Mouse (Mus musculus): ENCODE data around the gene Ocrl. TPM values are rescaled to one million over a fixed set of nuclear protein-coding genes. Genes with fewer than 3 reads are reported as not detected.

Ocrl gene
- polyA plus RNA-seq, 1 experiment = not detected

- 80% methylated on average over 7 of the region's 7 CpGs for WGBS
- Histone ChIP-seq H3K27ac (ENCODE audit: insufficient read depth, low read depth, low read length) (no peak overlapping the region), H3K4me3 (ENCODE audit: insufficient read depth, low read depth, low read length) (no peak overlapping the region), H3K4me1 (ENCODE audit: control insufficient read depth, insufficient read depth, low read length) (peaks cover 2% of the 10 kb centered on the region; the same call in 1 of the 2 replicates)
- TF ChIP-seq POLR2A (IDR thresholded peaks at IDR 0.05; ENCODE audit: insufficient read depth, low read depth, low read length) = no peak
- TF ChIP-seq CTCF (IDR thresholded peaks at IDR 0.05; ENCODE audit: insufficient read depth, low read depth, low read length) = no peak
Observed at GRCm38 (mm10) chrX:47913543-47913938, 1.4 kb downstream of the Ocrl start.

GRCm38 (mm10) chrX:47916831-47917230 is 4.6 kb downstream of the Ocrl start:
- Histone ChIP-seq H3K27ac (ENCODE audit: insufficient read depth, low read depth, low read length) (no peak overlapping the region), H3K4me3 (ENCODE audit: insufficient read depth, low read depth, low read length) (no peak overlapping the region), H3K4me1 (ENCODE audit: control insufficient read depth, insufficient read depth, low read length) (peaks cover 2% of the 10 kb centered on the region; the same call in 1 of the 2 replicates)
- WGBS = 37% methylated on average over 1 of the region's 1 CpGs
- TF ChIP-seq POLR2A (IDR thresholded peaks at IDR 0.05; ENCODE audit: insufficient read depth, low read depth, low read length) = no peak
- TF ChIP-seq CTCF (IDR thresholded peaks at IDR 0.05; ENCODE audit: insufficient read depth, low read depth, low read length) = no peak

- TF ChIP-seq CTCF (IDR thresholded peaks at IDR 0.05; ENCODE audit: insufficient read depth, low read depth, low read length) (no peak), POLR2A (IDR thresholded peaks at IDR 0.05; ENCODE audit: insufficient read depth, low read depth, low read length) (no peak)
- Histone ChIP-seq H3K4me1 (ENCODE audit: control insufficient read depth, insufficient read depth, low read length) (peaks cover 2% of the 10 kb centered on the region; the same call in 1 of the 2 replicates), H3K4me3 (ENCODE audit: insufficient read depth, low read depth, low read length) (no peak overlapping the region), H3K27ac (ENCODE audit: insufficient read depth, low read depth, low read length) (no peak overlapping the region)
- WGBS = 93% methylated on average over 5 of the region's 5 CpGs
Observed at GRCm38 (mm10) chrX:47920541-47920940, 8.4 kb downstream of the Ocrl start.

- Histone ChIP-seq H3K4me1 (ENCODE audit: control insufficient read depth, insufficient read depth, low read length) (no peaks in the 10 kb centered on the region), H3K27ac (ENCODE audit: insufficient read depth, low read depth, low read length) (no peak overlapping the region), H3K4me3 (ENCODE audit: insufficient read depth, low read depth, low read length) (no peak overlapping the region)
- 54% methylated on average over 3 of the region's 3 CpGs for WGBS
- no peak for TF ChIP-seq CTCF (IDR thresholded peaks at IDR 0.05; ENCODE audit: insufficient read depth, low read depth, low read length)
- TF ChIP-seq POLR2A (IDR thresholded peaks at IDR 0.05; ENCODE audit: insufficient read depth, low read depth, low read length) = no peak
Observed at GRCm38 (mm10) chrX:47927981-47928380, 15.8 kb downstream of the Ocrl start.

GRCm38 (mm10) chrX:47930449-47930848 is 18.3 kb downstream of the Ocrl start:
- TF ChIP-seq CTCF (IDR thresholded peaks at IDR 0.05; ENCODE audit: insufficient read depth, low read depth, low read length) (no peak), POLR2A (IDR thresholded peaks at IDR 0.05; ENCODE audit: insufficient read depth, low read depth, low read length) (no peak)
- H3K4me1 ChIP-seq (ENCODE audit: control insufficient read depth, insufficient read depth, low read length) = no peaks in the 10 kb centered on the region
- WGBS = 66% methylated on average over 3 of the region's 3 CpGs
- no peak overlapping the region for H3K27ac ChIP-seq (ENCODE audit: insufficient read depth, low read depth, low read length)
- H3K4me3 ChIP-seq (ENCODE audit: insufficient read depth, low read depth, low read length) = no peak overlapping the region

- 85% methylated on average over 11 of the region's 11 CpGs for WGBS
- H3K4me1 ChIP-seq (ENCODE audit: control insufficient read depth, insufficient read depth, low read length) = no peaks in the 10 kb centered on the region
- no peak overlapping the region for H3K27ac ChIP-seq (ENCODE audit: insufficient read depth, low read depth, low read length)
- no peak for TF ChIP-seq POLR2A (IDR thresholded peaks at IDR 0.05; ENCODE audit: insufficient read depth, low read depth, low read length)
- TF ChIP-seq CTCF (IDR thresholded peaks at IDR 0.05; ENCODE audit: insufficient read depth, low read depth, low read length) = no peak
- H3K4me3 ChIP-seq (ENCODE audit: insufficient read depth, low read depth, low read length) = no peak overlapping the region
Observed at GRCm38 (mm10) chrX:47934352-47934751, 22.2 kb downstream of the Ocrl start.

GRCm38 (mm10) chrX:47936885-47937284 is 24.7 kb downstream of the Ocrl start:
- 51% methylated on average over 5 of the region's 5 CpGs for WGBS
- no peak overlapping the region for H3K4me3 ChIP-seq (ENCODE audit: insufficient read depth, low read depth, low read length)
- no peak overlapping the region for H3K27ac ChIP-seq (ENCODE audit: insufficient read depth, low read depth, low read length)
- TF ChIP-seq CTCF (IDR thresholded peaks at IDR 0.05; ENCODE audit: insufficient read depth, low read depth, low read length) = no peak
- no peak for TF ChIP-seq POLR2A (IDR thresholded peaks at IDR 0.05; ENCODE audit: insufficient read depth, low read depth, low read length)
- H3K4me1 ChIP-seq (ENCODE audit: control insufficient read depth, insufficient read depth, low read length) = no peaks in the 10 kb centered on the region

GRCm38 (mm10) chrX:47937740-47938139 is 25.6 kb downstream of the Ocrl start:
- no peak overlapping the region for H3K4me3 ChIP-seq (ENCODE audit: insufficient read depth, low read depth, low read length)
- no peak for TF ChIP-seq CTCF (IDR thresholded peaks at IDR 0.05; ENCODE audit: insufficient read depth, low read depth, low read length)
- TF ChIP-seq POLR2A (IDR thresholded peaks at IDR 0.05; ENCODE audit: insufficient read depth, low read depth, low read length) = no peak
- no peaks in the 10 kb centered on the region for H3K4me1 ChIP-seq (ENCODE audit: control insufficient read depth, insufficient read depth, low read length)
- H3K27ac ChIP-seq (ENCODE audit: insufficient read depth, low read depth, low read length) = no peak overlapping the region
- WGBS = 21% methylated on average over 2 of the region's 2 CpGs

- Histone ChIP-seq H3K4me1 (ENCODE audit: control insufficient read depth, insufficient read depth, low read length) (no peaks in the 10 kb centered on the region), H3K27ac (ENCODE audit: insufficient read depth, low read depth, low read length) (no peak overlapping the region), H3K4me3 (ENCODE audit: insufficient read depth, low read depth, low read length) (no peak overlapping the region)
- WGBS = 34% methylated on average over 3 of the region's 3 CpGs
- TF ChIP-seq CTCF (IDR thresholded peaks at IDR 0.05; ENCODE audit: insufficient read depth, low read depth, low read length) (no peak), POLR2A (IDR thresholded peaks at IDR 0.05; ENCODE audit: insufficient read depth, low read depth, low read length) (no peak)
Observed at GRCm38 (mm10) chrX:47949729-47950128, 37.5 kb downstream of the Ocrl start.

GRCm38 (mm10) chrX:47962579-47962978 is 50.4 kb downstream of the Ocrl start:
- TF ChIP-seq CTCF (IDR thresholded peaks at IDR 0.05; ENCODE audit: insufficient read depth, low read depth, low read length) = no peak
- TF ChIP-seq POLR2A (IDR thresholded peaks at IDR 0.05; ENCODE audit: insufficient read depth, low read depth, low read length) = no peak
- 82% methylated on average over 3 of the region's 3 CpGs for WGBS
- no peaks in the 10 kb centered on the region for H3K4me1 ChIP-seq (ENCODE audit: control insufficient read depth, insufficient read depth, low read length)
- H3K4me3 ChIP-seq (ENCODE audit: insufficient read depth, low read depth, low read length) = no peak overlapping the region
- no peak overlapping the region for H3K27ac ChIP-seq (ENCODE audit: insufficient read depth, low read depth, low read length)
